In genomic region chr7:101682886-101683285, GRCm38 (mm10) we compare ENCODE assay signal across 10 mouse cellular contexts.
"Had no signal": no experiment of that assay in that cellular context is flagged by ENCODE, and none has a peak within 500 bp of the region (broad histone marks: within the 10 kb centered on the region; RNA-seq: fewer than 3 reads in every experiment).

No protein-coding gene starts in this region.

- H3K4me2 ChIP-seq: liver, embryonic 13.5 days; lung, embryonic 15.5 days; midbrain, embryonic 13.5 days; neural tube, embryonic 12.5 days had no signal

- H3K4me3 ChIP-seq: limb, embryonic 10.5 days; liver, embryonic 13.5 days; lung, embryonic 15.5 days; midbrain, embryonic 13.5 days; neural tube, embryonic 12.5 days had no signal

- H3K27me3 ChIP-seq: liver, embryonic 13.5 days; lung, embryonic 15.5 days; midbrain, embryonic 13.5 days; neural tube, embryonic 12.5 days had no signal

- DNase-seq: liver, embryonic 13.5 days; liver, postnatal 0 days; lung, postnatal 14 days; thymus, postnatal 14 days had no signal

- H3K36me3 ChIP-seq: liver, embryonic 13.5 days; lung, embryonic 15.5 days; neural tube, embryonic 12.5 days had no signal

- H3K27ac ChIP-seq: limb, embryonic 10.5 days; liver, embryonic 13.5 days; lung, embryonic 15.5 days; macrophage; midbrain, embryonic 13.5 days; neural tube, embryonic 12.5 days; stomach, postnatal 0 days had no signal
